Mouse (Mus musculus) spleen, postnatal 10 days (tissue): ENCODE measurements around the gene Apon.
A peak's percentile ranks its signal among the peaks of the same experiment; 100 is the strongest.
"Not testable (repeated sequence)": the region's sequence is repeated elsewhere in the genome, so short reads cannot be mapped to it uniquely, and the experiment has no call there.

Experiments used
- DNase-seq, 2 experiments: peaks; one replicate each; pipeline ENCODE4 v3.0.0; 2021 to 2022; ENCODE audit warnings: low spot score in 2 of 2

Gene Apon

DNA sequence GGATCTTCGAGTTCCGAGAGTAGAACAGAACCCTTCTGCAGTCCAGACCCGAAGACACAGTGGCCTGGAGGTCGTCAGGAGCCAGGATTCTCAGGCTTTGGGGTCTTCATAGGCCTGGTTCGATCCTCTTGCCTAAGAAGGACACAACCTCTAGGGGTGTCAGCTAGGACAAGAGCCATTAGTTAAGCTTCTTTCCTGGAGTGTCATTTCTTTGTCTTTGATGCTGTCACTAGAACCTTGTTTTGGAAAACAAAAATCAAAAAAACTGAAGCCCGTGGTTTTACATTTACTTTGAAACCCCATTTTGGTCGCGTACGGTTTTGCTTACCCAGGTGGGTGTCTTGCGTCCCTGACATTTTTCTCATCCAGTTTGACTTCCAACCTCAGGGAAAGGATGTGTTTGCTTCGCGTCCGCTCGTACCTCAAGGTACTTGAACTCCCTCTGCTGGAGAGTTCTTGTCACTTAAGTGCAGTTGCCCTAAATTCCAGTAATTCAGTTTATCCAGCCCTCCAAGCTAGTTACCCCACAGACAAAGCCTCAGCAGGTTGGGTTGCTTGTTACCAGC, 21.4 kb upstream of the Apon start:
- DNase-seq: peak; percentile 60 to 67

DNA sequence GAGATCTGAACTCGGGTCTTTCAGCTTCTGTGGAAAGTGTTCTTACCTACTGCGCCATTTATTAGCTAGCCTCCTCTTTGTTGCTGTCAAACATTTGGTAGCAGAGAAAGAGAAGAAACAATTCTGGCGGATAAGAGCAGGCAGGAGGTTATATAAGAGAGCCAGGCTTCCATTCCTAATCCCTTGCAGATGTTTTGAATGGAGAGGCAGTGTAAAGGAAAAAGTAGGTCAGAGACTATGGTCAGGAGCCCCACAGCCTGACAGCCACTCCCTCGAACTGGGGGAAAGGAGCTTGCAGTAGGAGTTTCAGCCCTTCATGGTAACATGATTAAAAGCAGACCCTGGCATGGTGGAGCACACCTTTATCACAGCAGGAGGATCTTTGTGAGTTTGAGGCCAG, 17.6 kb upstream of the Apon start:
- no peak for DNase-seq

DNA sequence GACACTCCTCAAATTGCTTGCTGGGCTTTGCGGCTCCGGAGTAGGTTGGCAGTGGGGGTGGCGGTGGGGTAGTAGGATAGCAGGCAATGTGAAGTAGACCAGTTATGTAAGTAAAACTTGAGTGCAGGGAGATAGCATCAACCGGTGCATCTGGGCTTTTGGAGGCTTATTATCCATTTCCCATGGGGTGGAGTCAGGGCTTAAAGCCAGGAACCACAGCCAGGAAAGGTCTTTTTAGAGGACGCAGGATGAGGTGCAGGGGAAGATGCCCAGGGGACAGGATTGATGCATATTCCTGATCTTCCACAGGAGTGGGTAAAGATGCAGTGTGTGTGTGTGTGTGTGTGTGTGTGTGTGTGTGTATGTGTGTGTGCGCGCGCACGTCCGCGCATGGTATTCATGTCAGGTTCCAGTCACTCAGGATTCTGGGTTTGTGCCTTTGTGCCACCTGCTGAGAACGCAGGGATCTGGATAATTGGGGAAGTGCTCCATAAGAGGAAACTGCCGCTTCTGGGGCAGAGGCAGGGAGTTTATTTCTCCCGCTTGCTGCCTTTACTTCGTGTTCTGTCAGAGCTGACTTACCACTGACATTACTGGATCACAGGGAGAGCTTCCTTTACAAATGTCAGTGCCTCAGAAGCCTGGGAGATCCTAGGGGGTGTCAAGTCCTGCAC, 16.0 kb upstream of the Apon start:
- no peak for DNase-seq

DNA sequence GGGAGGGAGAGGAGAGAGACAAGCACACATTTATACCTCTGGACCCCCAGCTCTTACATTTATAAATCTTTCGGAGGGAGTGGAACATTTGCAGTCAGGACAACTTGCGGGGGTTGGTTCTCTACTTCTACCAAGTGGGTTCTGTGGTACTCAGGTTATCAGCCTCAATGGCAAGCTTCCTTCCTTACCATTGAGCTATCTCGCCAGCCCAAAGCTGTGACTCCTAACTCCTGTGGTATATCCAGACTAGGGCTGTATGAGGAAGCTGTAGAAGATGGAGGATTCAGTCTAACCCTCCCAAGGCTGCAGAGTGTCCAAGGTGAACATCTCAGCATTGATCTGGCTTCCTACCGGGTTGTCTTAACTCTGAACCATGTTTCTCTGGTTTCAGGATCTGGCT, 14.8 kb upstream of the Apon start:
- DNase-seq: no peak

DNA sequence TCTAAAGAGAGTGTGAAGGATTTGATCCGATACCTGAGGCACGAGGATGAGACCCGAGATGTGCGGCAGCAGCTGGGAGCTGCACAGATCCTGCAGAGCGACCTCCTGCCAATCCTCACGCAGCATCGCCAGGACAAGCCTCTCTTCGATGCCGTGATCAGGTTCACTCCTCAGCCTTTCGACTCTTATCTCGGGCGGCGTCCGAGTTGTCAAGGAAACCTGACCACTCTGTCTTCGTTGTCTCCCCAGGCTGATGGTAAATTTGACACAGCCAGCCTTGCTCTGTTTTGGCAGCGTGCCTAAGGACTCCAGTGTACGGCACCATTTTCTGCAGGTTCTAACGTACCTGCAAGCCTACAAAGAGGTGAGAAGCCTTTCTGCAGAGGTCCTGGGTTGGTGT, 13.8 kb upstream of the Apon start:
- no peak for DNase-seq

DNA sequence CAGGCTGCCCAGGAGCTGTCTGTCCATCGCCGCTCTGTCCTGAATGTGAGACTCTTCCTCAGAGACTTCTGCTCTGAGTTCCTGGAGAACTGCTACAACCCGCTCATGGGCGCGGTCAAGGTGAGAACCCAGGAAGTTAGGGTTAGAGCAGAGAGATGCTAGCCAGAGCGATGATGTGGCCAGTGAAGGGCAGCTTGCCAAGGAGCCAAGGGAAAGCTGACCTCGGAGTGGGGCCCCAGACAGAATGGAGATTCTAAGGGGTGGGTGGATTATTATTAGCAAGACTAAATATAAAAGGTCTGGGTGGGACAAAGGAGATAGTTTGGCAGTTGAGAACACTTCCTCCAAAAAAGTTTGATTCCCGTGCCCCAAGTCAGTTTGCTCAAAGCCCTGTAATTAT, 10.6 kb upstream of the Apon start:
- DNase-seq: no peak

DNA sequence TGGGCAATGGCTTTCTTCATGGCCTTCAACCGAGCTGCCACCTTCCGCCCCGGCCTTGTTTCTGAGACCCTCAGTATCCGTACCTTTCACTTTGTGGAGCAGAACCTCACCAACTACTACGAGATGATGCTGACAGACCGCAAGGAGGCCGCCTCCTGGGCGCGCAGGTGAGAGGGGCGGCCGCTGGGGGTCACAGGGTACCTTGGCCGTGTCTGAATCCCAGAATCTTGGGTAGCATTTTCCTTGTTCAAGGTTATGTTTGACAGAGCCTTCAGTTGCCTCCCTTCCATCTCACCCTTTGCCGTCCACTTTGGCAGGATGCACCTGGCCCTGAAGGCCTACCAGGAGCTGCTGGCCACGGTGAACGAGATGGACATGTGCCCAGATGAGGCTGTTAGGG, 9.8 kb upstream of the Apon start:
- DNase-seq: no peak

DNA sequence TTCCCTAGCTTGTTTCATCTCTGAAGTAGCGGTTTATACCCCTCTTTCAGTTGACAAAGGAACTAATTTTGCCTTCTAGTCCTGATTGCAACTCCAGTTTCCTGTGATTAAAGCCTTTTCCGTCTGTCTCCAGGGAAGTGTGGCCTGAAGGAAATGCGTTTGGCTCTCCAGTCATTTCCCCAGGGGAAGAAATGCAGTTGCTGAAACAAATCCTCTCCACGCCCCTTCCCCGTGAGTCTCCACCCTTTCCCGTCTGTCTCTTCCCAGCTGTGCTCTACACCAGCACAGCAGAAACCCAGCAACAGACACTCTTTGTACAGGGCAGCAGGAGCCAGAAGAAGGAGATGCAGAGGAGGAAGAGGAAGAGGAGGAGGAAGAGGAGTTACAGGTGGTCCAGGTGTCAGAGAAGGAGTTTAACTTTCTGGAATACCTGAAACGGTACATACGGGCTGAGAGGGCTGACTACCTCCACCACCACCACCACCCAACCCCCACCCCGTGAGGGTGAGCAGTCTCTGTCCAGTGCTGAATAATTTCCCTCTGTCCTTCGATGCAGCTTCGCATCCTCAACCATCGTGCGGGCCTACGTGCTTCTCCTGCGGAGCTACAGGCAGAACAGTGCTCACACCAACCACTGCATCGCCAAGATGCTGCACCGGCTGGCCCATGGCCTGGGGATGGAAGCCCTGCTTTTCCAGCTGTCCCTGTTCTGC, 6.7 kb upstream of the Apon start:
- no peak for DNase-seq

DNA sequence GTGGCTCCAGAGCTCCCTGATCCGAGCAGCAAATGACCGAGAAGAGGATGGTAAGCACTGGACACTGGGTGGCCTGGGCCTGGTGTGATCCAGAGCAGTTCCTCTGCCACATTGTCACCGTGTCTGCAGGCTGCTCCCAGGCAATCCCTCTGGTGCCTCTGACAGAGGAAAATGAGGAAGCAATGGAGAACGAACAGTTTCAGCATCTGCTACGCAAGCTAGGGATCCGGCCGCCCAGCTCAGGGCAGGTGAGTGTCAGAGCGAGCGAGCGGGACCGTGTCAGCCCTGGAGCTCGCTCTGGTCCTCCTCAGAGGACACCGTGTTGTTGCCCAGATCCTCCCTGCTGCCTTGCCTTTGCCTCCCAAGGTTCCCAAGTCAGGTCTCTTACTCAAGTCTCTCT, 3.3 kb upstream of the Apon start:
- DNase-seq: no peak

DNA sequence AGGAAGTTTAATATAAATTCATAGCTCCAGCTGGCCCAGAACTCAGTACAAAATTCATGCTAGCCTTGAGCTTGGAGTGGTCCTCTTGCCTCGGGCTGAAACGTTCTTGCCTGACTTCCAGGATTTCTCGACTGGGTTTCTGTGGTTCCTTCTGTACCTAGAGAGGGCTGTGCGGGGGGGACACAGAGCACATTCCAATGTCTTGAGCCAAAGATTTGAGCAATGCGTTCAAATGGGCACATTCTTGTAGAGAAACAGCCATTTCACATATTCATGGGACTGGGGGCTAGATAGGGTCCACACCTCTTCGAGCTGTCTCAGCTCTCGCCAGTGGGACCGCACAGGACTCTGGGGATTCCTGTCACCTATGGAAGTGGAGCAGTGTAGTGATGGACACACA, 2.0 kb downstream of the Apon start:
- DNase-seq: no peak

DNA sequence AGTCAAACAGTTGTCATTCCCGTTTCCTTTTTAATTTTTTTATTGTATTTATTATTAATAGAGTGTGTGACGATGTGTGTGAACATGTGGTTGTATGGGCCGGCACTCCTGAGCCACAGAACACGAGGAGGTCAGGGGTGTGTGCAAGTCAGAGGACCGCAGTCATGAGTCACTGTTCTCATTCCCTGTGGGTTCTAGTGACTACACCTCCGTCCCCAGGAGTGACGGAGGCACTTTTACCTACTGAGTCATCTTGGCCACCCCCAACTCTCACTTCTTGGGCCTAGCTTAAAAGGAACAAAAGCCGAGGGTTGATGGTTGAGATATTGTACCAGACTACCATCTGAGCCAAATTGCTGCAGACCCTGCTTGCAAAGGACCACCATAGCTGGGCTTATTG, 2.4 kb downstream of the Apon start:
- DNase-seq: no peak

DNA sequence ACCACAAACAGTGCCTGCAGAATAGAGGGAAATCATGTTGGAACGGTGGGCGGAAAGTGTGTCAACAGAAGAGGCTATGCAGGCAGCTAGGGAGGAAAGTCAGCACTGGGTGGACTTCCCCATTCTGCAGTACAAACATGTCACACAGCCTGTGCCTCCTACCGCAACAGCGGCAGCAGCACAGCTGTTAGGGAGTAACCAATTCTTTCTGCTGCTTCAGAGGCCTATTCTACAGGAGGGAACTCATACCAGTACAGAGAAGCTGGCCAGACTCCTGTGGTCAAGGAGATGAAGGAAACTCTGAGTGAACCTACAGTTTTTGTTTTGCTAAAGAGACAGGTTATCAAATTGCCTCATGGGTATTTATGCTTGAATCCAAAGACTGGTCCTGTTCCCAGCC, 5.1 kb downstream of the Apon start:
- DNase-seq: peak in 1 of 2 experiments; percentile 52

DNA sequence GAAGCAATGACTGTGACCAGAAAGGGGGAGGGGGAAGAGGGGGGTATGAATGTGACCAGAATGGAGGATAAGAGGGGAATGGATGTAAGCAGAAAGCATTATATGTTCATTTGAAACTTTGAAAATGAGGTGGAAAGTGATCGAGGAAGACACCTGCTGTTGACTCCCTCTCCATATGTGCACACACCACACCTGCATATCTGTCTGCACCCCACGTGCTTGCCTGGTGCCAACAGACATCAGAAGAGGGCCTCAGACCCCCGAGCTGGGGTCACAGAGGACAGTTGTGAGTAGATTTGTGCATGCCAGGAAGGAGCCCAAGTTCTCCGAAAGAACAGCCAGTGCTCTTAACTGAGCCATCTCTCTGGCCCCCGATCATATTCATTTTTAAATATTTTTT, 6.0 kb downstream of the Apon start:
- no peak for DNase-seq

DNA sequence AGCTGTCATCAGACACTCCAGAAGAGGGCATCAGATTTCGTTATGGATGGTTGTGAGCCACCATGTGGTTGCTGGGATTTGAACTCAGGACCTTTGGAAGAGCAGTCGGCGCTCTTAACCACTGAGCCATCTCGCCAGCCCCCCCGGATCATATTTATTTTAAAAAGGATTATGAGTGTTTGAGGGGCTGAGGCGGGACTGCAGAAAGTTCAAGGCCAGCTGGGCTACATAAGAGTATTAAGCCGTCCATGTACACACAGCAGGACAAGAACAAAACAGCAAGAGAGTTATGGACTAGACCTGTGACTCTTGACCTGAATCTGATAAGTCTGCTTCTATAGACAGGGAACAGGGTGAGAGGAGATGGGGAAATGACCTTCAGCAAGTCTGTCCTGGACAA, 6.5 kb downstream of the Apon start:
- not testable (repeated sequence) for DNase-seq

DNA sequence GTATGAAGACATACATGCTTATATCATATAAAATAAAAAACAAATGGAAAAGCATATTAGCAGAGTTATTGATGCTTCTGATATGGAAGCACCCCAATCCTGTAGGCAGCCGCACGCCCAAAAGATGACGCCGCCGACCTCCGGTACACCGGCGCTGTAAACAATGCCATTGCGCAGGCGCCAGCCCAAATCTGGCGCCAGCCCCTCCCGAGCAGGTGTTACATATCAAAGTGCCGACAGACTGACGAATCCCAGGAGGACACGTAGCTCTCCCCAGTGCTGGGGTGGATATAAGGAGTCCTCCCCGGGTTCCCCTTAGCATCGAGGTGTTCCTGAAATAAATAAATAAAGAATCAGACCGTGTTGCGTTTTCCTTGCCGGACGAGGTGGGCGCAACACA, 8.4 kb downstream of the Apon start:
- no peak for DNase-seq

DNA sequence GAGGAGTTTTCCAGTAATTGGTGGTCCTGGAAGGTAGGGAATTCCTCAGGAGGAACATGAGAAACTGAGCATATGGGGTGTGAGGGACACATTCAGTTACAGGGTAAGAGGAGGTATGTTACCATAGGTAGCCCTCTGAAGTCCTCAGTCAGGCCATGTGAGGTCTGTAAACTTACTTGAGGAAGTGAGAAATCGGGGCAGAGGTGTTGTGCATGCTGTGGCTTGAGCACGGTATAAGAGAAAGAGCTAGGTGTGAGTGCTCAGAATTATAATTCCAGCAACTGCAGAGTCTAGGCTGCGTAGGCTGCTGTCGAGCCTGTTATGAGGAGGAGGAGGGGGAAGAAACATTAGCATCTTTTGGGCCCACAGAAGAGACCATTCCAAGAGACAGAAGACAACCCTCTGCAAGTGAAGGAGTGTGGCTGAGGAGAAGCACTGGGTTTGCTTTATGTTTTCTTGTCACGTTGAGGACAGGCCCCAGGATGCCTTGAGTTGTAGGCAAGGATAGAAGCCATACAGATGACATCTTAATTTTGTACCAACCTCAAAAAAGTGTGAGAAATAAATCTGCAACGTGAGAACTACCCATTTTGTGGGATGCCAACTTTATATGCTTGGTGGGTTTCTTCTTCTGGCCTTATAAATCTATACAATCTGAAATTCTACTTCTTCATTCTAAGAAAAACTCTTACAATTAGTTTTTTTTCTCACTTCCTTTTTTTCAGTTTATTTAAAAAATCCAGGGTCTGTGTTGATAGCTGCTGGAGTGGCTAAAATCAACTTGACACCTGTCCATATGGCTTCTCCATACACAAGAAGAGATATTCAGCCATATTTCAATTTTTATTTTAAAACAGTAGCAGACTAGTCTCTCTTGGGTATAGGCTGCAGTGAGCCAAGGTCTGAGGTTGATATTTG, 9.8 kb downstream of the Apon start:
- DNase-seq: no peak

DNA sequence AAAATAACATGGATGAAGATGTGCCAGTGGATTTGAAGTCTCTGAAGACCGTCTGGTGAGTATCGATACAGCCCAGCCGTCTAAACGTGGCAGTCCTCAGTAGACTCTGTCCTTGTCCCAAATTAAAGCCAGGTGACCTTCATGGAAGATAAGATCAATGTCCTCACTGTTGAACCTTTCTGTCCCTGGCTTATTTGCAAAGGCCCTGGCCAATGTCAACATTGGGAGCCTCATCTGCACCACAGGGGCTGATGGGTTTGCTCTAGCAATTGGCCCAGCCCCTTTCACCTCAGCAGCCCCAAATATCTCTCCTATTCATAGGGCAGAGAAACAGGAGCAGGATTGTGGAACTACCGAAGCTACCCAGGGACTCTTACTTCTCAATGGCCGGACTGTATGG, 14.5 kb downstream of the Apon start, which contains the start of gene Apof:
Gene Apof (plus strand): TSS at position 301 of the 400 bp plus-strand sequence.
- no peak for DNase-seq

DNA sequence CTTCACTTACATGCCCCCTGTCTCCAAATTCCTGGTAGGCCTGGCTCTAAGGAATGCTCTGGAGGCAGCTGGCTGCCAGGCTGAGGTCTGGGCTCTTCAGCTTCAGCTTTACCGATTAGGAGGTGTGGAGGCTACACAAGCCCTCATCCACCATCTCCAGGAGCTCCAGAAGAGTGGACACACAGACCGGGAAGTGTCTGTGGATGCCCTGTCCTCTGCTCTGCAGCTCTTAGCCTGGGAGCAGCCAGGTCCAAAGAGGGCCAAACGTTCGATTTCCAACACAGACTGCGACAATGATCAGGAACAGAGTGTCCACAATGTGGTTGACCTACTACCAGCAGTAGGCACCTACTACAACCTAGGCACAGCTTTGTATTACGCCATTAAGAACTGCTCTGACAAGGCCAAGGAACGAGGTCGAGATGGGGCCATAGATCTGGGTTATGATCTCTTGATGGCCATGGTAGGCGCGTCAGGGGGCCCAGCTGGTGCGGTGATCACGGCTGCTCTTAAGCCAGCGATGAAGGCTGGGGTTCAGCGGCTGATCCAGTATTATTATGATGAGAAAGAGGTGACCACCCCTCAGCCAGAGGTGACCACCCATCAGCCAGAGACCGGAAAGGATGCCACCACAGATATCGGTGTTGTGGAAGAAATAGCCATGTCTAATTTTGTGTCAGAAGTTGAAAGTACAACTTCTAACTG, 15.5 kb downstream of the Apon start:
- no peak for DNase-seq

DNA sequence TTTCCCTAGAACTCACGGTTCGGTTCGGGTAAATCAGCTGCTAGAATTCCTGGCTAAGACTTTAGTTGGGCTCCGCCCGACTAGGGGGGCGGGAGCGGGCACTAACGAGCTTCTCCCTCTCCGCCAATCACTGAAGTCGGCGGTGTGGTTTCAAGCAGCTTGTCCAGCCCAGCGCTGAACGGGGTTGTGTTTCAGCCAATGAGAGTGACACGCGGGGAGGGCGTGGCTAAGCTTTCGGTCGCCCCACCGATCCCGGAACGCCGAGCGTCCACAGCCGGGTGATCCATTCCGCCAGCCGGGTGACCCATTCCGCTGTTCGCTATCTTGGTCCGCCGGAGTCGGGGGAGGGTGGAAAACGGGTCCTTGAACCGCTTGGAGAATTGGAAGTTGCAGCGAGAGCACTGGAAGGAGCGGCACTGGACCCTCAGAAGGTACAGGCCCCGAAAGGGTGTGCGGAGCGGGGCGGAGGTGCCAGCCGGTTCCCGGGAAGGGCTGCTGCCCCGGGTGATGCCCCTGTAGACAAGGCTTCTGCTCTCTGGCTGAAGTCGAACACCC, 16.5 kb downstream of the Apon start, which contains the start of gene Stat2:
Gene Stat2 (plus strand): TSS at position 273 of the 555 bp plus-strand sequence.
- DNase-seq: peak; percentile 92 to 98

DNA sequence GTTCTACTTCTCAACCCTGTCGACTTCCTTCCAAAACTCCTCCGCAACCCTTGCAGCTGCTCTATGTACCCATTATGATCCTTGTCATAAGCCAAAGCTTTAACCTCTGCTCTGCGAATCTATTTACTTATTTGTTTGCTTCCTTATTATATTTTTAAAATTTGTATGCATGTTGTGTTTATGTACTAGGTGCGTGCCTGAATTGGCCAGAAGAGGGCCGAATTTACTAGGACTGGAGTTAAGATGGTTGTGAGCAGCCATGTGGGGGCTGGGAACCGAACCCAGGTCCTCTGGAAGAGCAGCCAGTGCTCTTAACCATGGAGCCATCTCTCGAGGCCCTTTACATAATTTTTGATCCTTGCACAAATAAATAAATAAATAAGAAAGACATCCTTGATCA, 17.0 kb downstream of the Apon start:
- DNase-seq: no peak

DNA sequence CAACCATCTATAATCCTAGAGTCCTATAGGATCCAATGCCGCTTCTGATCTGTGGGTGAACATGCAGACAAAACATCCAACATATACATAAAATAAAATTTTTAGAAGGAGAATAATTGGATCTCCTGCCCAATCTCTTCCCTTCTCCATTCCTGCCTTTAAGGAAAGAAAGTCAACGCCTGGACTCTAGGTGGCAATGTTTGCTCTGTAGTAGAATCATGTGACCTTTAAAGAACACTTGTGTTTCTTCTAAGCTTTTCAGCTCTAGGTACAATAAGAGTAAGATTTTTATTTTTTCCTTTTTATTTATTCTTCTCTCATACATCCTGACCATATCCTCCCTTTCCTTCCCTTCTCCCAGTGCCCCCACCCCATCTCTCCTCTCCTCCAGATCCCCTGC, 18.0 kb downstream of the Apon start:
- no peak for DNase-seq
